Mouse (Mus musculus) lung, embryonic 16.5 days (tissue): ENCODE data around the gene Csrnp3. TPM values are rescaled to one million over a fixed set of nuclear protein-coding genes. Genes with fewer than 3 reads are reported as not detected.

Experiments used
- ATAC-seq: fragments of 200-750 bp; cut with Nextera tagmentation; 2 replicates; pipeline ENCODE4 v1.8.0; 2017; ENCODE audit warnings: low read depth, mild to moderate bottlenecking, moderate library complexity
- H3K27ac ChIP-seq: fragments of 300-500 bp; sonication (generic); 2 replicates; pipeline ENCODE4 v1.5.1; 2014; ENCODE audit warnings: mild to moderate bottlenecking, control low read depth, low read length
- H3K27me3 ChIP-seq: fragments of 300-500 bp; sonication (generic); 2 replicates; pipeline ENCODE4 v1.6.1; 2014; ENCODE audit warnings: low read depth, low read length, mixed read lengths; ENCODE audit not compliant: control insufficient read depth, insufficient read depth
- H3K36me3 ChIP-seq: fragments of 300-500 bp; sonication (generic); 2 replicates; pipeline ENCODE4 v1.6.1; 2014; ENCODE audit warnings: low read length; ENCODE audit not compliant: control insufficient read depth, insufficient read depth
- H3K4me1 ChIP-seq: fragments of 300-500 bp; sonication (generic); replicated peaks from 2 replicates; pipeline ENCODE4 v1.6.1; 2014; ENCODE audit warnings: low read length, mixed read lengths; ENCODE audit not compliant: control insufficient read depth, insufficient read depth
- H3K4me2 ChIP-seq: fragments of 300-500 bp; sonication (generic); 2 replicates; pipeline ENCODE4 v1.6.1; 2014; ENCODE audit warnings: low read depth, low read length, control low read depth
- H3K4me3 ChIP-seq: fragments of 300-500 bp; sonication (generic); 2 replicates; pipeline ENCODE4 v1.5.1; 2014; ENCODE audit warnings: mild to moderate bottlenecking, low read length, control low read depth
- H3K9ac ChIP-seq: fragments of 300-500 bp; sonication (generic); 2 replicates; pipeline ENCODE4 v1.6.1; 2014; ENCODE audit warnings: low read length, control low read depth
- H3K9me3 ChIP-seq: fragments of 300-500 bp; sonication (generic); 2 replicates; pipeline ENCODE4 v1.6.1; 2016; ENCODE audit warnings: low read length; ENCODE audit not compliant: control insufficient read depth
- WGBS: fragments of 180-500 bp; shearing (Covaris S2); extraction: QIAGEN DNeasy Blood & Tissue Kit; methylation state at CpG from one replicate; pipeline ENCODE4 v1.1.7; 2014; 5-methylcytosine and 5-hydroxymethylcytosine counted together
- polyA plus RNA-seq: library from polyadenylated mRNA; unstranded; fragments of >200 nt; fragmentation: Nextera tagmentation; extraction: Ambion mirVana; gene quantifications from 2 replicates; pipeline ENCODE4 v1.2.1, GENCODE M21; 2015

Csrnp3 gene
- polyA plus RNA-seq, 1 experiment from 2014 or later = 0.58 TPM

DNA sequence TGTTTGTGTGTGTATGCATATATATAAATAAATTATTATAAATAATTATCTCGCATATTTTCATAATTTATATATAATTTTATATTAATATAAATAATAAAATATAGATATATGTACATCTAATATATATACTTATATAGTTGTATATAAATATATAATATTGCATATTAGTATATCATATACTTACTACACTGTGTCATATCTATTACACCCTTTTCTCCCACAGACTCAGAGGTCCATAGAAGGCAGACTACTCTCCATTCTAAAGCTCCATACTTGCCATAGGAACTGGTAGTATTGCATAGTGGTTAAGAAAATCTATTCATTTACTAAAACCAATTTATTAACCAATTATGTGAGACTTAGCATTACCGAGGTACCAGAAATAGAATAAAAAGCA, 164.1 kb downstream of the Csrnp3 start:
- H3K4me2 ChIP-seq = no peak overlapping the region
- no peaks in the 10 kb centered on the region for H3K4me1 ChIP-seq
- no peak overlapping the region for H3K27ac ChIP-seq
- ATAC-seq = no peak
- H3K27me3 ChIP-seq = no peaks in the 10 kb centered on the region
- H3K9me3 ChIP-seq = no peaks in the 10 kb centered on the region
- H3K9ac ChIP-seq = no peak overlapping the region
- H3K36me3 ChIP-seq = no peaks in the 10 kb centered on the region
- 77% methylated on average over 2 of the region's 2 CpGs for WGBS
- no peak overlapping the region for H3K4me3 ChIP-seq

DNA sequence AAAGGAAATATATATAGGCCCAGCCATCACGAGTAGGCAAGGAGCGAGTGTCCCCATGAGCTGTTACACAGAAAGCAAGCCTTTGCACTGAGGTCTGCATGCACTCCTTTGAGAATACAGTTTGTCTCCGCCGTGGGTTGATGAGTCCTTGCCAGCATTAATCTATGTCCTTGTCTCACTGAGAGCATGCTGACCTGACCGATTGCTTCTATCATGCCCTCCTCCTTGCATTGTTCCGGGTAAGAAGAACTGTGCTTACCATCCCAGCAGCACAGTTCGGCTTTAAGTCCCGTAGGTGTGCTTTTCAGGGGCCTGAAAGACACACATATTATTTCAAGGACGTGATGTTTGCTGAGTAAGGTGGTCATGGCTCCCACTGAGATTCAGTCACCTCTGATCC, 173.1 kb downstream of the Csrnp3 start:
- ATAC-seq = no peak
- Histone ChIP-seq H3K9me3 (no peaks in the 10 kb centered on the region), H3K27me3 (no peaks in the 10 kb centered on the region), H3K36me3 (no peaks in the 10 kb centered on the region), H3K4me2 (no peak overlapping the region), H3K4me1 (no peaks in the 10 kb centered on the region), H3K4me3 (no peak overlapping the region), H3K27ac (no peak overlapping the region), H3K9ac (no peak overlapping the region)
- 80% methylated on average over 9 of the region's 9 CpGs for WGBS

DNA sequence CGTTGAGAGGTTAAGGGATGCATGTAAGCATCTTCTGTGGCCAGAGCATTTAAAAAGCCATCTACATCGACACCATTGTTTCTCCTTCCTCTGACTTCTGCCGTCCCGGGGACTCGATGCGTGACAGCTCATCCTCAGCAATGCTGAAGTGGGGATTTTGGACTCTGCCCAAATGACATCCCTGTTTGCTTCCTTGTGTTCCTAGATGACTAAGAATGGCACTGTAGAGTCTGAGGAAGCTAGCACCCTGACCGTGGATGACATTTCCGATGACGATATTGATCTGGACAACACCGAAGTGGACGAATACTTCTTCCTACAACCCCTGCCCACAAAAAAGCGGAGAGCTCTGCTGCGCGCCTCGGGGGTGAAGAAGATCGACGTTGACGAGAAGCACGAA, 173.7 kb downstream of the Csrnp3 start:
- WGBS = 88% methylated on average over 19 of the region's 19 CpGs
- Histone ChIP-seq H3K9me3 (no peaks in the 10 kb centered on the region), H3K27ac (no peak overlapping the region), H3K27me3 (no peaks in the 10 kb centered on the region), H3K4me3 (no peak overlapping the region), H3K9ac (no peak overlapping the region), H3K4me2 (no peak overlapping the region), H3K4me1 (no peaks in the 10 kb centered on the region), H3K36me3 (no peaks in the 10 kb centered on the region)
- ATAC-seq = no peak

DNA sequence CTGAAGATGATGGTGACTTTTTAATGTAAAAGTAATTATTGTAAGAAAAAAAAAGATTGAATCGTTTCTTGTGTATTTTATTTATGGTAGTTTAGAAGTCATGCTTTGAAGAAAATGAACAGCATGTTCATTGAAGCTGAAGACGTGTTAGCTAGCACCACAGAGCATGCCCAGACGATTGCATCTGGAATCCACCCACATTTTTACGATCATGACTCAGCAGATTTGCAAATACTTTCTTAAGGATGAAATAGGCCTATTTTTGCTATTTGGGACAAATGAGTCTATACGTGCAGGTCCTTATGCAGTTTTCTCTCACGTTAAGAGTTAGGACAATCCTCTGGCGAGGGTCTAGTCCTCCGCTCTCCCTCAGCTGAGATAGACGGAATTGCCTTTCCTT, 177.9 kb downstream of the Csrnp3 start:
- no peak overlapping the region for H3K9ac ChIP-seq
- H3K36me3 ChIP-seq = no peaks in the 10 kb centered on the region
- no peak for ATAC-seq
- H3K27ac ChIP-seq = no peak overlapping the region
- H3K9me3 ChIP-seq = no peaks in the 10 kb centered on the region
- no peak overlapping the region for H3K4me3 ChIP-seq
- no peaks in the 10 kb centered on the region for H3K4me1 ChIP-seq
- 84% methylated on average over 9 of the region's 9 CpGs for WGBS
- H3K4me2 ChIP-seq = no peak overlapping the region
- no peaks in the 10 kb centered on the region for H3K27me3 ChIP-seq

DNA sequence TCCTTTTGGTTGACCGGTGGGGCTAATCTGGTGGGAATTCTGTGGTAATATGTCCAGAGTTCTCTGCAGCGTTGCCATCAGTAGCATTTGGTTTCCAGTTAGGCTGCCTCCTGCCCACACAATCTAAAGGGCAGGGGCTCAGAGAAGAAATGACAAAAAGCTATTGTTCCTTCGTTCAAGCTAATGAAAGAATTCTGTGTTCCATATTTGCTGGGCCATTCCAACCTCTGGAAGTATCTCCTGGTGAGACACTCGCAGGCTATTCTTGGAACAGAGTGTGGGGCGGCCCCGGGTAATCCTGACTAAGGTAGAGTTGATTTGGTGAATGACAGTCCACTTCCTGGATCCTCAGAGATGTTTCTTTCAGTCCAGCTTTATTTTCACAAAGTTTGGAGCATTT, 179.3 kb downstream of the Csrnp3 start:
- no peak overlapping the region for H3K9ac ChIP-seq
- no peaks in the 10 kb centered on the region for H3K36me3 ChIP-seq
- no peaks in the 10 kb centered on the region for H3K27me3 ChIP-seq
- H3K4me1 ChIP-seq = no peaks in the 10 kb centered on the region
- no peak overlapping the region for H3K4me2 ChIP-seq
- WGBS = 70% methylated on average over 6 of the region's 6 CpGs
- no peaks in the 10 kb centered on the region for H3K9me3 ChIP-seq
- H3K4me3 ChIP-seq = no peak overlapping the region
- no peak for ATAC-seq
- H3K27ac ChIP-seq = no peak overlapping the region

DNA sequence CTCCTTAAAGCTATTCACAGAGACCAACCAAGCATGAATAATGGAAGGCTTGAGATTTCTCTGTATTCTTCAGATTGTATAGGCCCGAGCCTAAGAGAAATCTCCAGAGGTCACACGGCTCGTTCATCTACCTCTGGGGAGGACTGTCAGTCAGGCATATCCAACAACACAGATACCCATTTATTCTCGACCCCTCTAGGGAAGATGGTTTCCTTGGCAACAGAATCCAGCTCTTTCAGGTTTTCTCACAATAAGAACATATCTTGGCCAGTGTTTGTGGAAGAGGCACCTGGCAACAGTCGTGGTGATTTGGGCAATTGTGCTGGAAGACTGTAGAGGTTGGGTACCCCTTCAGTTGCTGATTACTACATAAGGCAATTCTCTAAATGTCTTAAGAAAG, 183.2 kb downstream of the Csrnp3 start:
- 43% methylated on average over 5 of the region's 5 CpGs for WGBS
- H3K4me3 ChIP-seq = no peak overlapping the region
- no peak for ATAC-seq
- no peak overlapping the region for H3K9ac ChIP-seq
- H3K36me3 ChIP-seq = no peaks in the 10 kb centered on the region
- no peaks in the 10 kb centered on the region for H3K9me3 ChIP-seq
- H3K4me2 ChIP-seq = no peak overlapping the region
- H3K27ac ChIP-seq = no peak overlapping the region
- H3K27me3 ChIP-seq = no peaks in the 10 kb centered on the region
- no peaks in the 10 kb centered on the region for H3K4me1 ChIP-seq

DNA sequence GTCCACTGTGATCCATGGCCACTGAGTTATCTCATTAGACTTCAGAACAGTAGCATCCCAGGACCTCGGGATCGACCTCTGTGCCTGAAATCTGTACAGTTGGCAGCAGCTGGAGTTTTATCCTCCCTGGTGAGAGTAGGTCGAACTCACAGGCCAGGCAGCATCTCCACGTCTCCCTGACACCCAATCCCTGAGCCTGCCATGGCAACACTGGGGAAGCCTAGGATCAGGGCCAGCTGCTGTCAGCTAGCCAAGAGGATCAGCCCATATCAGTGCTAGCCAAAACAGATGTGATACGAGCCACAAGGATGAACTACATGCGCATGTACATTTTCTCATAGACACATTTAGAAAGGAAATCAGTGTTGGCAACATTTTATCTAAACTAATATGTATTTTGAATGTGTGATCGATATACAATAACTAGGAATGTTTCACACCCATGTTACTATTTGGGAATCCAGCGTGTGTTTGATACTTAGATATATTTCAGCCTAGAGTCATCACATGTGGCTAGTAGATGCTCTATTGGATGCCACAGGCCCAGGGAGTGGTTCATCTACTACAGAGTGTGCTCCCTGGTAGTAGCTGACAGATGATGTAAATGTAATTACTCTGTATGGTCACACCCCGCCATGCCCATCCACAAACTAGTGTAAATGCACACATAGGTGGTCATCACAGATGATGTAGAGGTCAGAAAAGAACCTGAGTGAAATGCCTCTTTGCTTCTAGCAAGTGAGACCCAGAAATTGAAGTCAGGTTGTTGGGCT, 189.5 kb downstream of the Csrnp3 start:
- no peaks in the 10 kb centered on the region for H3K36me3 ChIP-seq
- WGBS = 53% methylated on average over 9 of the region's 9 CpGs
- ATAC-seq = peak; percentile 62; the same call in 1 of the 2 replicates

DNA sequence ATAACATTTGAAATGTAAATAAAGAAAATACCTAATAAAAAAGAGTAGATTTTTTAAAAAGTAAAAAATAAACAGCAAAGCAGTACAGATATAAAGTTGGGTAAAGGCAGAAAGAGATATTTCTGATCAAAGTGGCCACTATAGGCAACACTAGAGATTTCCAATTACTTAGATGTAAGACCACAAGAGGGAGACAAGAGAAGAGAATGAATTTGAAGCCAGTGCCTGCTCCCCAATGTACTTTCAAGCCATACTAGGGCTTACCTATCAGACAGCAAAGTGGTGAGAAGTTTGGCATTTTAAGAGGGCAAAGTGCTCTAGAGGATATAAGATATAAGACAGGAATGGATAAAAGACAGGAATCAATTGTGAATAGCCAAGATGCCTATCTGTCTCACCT, 195.0 kb downstream of the Csrnp3 start:
- no peaks in the 10 kb centered on the region for H3K9me3 ChIP-seq
- H3K9ac ChIP-seq = no peak overlapping the region
- no peak overlapping the region for H3K4me3 ChIP-seq
- H3K27ac ChIP-seq = no peak overlapping the region
- H3K36me3 ChIP-seq = no peaks in the 10 kb centered on the region
- H3K4me1 ChIP-seq = no peaks in the 10 kb centered on the region
- ATAC-seq = no peak
- H3K4me2 ChIP-seq = no peak overlapping the region
- no peaks in the 10 kb centered on the region for H3K27me3 ChIP-seq

More for the DNA sequence above, 189.5 kb downstream of the Csrnp3 start:
- Histone ChIP-seq H3K9me3 (no peaks in the 10 kb centered on the region), H3K4me3 (no peak overlapping the region), H3K4me1 (no peaks in the 10 kb centered on the region), H3K27me3 (no peaks in the 10 kb centered on the region), H3K27ac (no peak overlapping the region), H3K4me2 (no peak overlapping the region), H3K9ac (no peak overlapping the region)

DNA sequence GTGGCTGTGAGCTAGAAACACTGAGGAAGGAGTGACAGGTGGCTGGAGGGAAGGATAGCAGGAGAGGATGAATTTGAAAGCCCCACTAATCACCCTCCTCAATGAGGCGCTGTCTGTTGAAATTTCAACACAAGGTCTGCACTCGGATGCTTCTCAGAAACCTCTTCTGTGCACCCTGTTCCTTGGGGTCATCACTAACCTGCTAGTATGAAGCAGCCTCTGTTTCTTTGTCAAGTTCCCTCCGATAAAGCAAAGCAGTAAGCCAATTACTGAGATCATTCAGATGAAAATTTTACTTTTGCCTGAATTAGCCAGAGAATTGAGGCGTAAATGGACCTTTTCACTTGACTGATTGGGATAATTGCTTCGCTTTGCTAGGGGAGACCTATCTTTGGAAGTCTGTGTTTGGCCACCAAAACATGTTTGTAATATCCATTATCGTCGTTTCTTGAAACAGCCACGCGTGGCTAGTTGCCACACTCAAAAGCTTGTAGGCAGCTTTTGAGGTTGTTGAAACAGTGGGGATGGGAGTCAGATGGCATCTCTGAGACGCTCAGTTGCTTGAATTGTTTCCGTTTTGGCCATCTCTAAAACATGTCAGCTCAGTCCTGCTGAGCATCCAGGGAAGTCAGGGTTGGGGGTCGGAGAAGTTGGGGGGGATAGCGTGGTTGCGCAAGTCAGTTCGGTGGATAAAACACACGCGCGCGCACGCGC, 195.8 kb downstream of the Csrnp3 start:
- Histone ChIP-seq H3K27ac (no peak overlapping the region), H3K27me3 (no peaks in the 10 kb centered on the region), H3K9me3 (no peaks in the 10 kb centered on the region), H3K4me2 (no peak overlapping the region), H3K4me1 (no peaks in the 10 kb centered on the region), H3K4me3 (no peak overlapping the region), H3K9ac (no peak overlapping the region), H3K36me3 (no peaks in the 10 kb centered on the region)
- WGBS = 91% methylated on average over 21 of the region's 21 CpGs
- no peak for ATAC-seq
